Mouse (Mus musculus) G1E (cell line): ENCODE data around the gene Ric8a. TPM values are rescaled to one million over a fixed set of nuclear protein-coding genes. Genes with fewer than 3 reads are reported as not detected.

Experiments used
- ATAC-seq: 2 replicates; pipeline ENCODE4 v1.8.0; 2016; ENCODE audit warnings: mild to moderate bottlenecking; ENCODE audit not compliant: insufficient number of reproducible peaks, poor library complexity, low FRiP score, severe bottlenecking; ENCODE audit errors: extremely low read depth
- DNase-seq: peaks from one replicate; pipeline ENCODE4 v3.0.0; 2012; ENCODE audit warnings: low spot score
- H3K27me3 ChIP-seq: 2 replicates; pipeline ENCODE4 v1.6.1; 2012; ENCODE audit warnings: mild to moderate bottlenecking, low read length, inconsistent platforms; ENCODE audit not compliant: insufficient read depth
- H3K36me3 ChIP-seq: replicated peaks from 2 replicates; pipeline ENCODE3; 2012; ENCODE audit warnings: mild to moderate bottlenecking, inconsistent platforms
- H3K4me1 ChIP-seq: 2 replicates; pipeline ENCODE4 v1.6.1; 2012; ENCODE audit warnings: low read depth, low read length, inconsistent platforms, mixed read lengths; ENCODE audit not compliant: insufficient read depth
- H3K4me3 ChIP-seq: 2 replicates; pipeline ENCODE4 v1.5.1; 2012; ENCODE audit warnings: low read depth, mild to moderate bottlenecking, inconsistent platforms, low read length, moderate library complexity, mixed read lengths
- H3K9me3 ChIP-seq: replicated peaks from 2 replicates; pipeline ENCODE4 v1.6.1; 2012; ENCODE audit warnings: inconsistent platforms
- CTCF ChIP-seq: IDR thresholded peaks from 2 replicates; pipeline ENCODE4 v1.5.1; 2012; ENCODE audit warnings: low read depth, low read length, inconsistent platforms, mixed read lengths
- GATA1 ChIP-seq: IDR thresholded peaks from 2 replicates; pipeline ENCODE4 v1.6.1; 2012; ENCODE audit warnings: borderline replicate concordance, low read length, inconsistent platforms, mixed read lengths
- GATA2 ChIP-seq: IDR thresholded peaks from 2 replicates; pipeline ENCODE4 v1.6.1; 2012; ENCODE audit warnings: low read depth, low read length, inconsistent platforms, borderline replicate concordance
- POLR2AphosphoS5 ChIP-seq: IDR thresholded peaks from 2 replicates; pipeline ENCODE4 v1.6.1; 2012; ENCODE audit warnings: low read depth, low read length, inconsistent platforms; ENCODE audit not compliant: insufficient replicate concordance
- TAL1 ChIP-seq: conservative IDR thresholded peaks from 2 replicates; pipeline ENCODE4 v1.6.1; 2012; ENCODE audit warnings: low read depth, low read length, inconsistent platforms, mixed read lengths
- polyA plus RNA-seq: library from polyadenylated mRNA; stranded (reverse); fragments of >175 nt; gene quantifications from 2 replicates; pipeline ENCODE4 v1.2.3, GENCODE M21; 2012
- total RNA-seq, 2 experiments: library from RNA; stranded (forward) in 1 of 2; stranded (reverse) in 1 of 2; fragments of 200-1000 nt in 1 of 2; fragments of >200 nt in 1 of 2; fragmentation: Nextera tagmentation in 1 of 2; gene quantifications; 2 replicates each; pipeline ENCODE4 v1.2.3; 2014 to 2017

The Ric8a gene
- total and polyA plus RNA-seq, 3 experiments, result 21.1 to 29.5 (median 28.4) TPM

DNA sequence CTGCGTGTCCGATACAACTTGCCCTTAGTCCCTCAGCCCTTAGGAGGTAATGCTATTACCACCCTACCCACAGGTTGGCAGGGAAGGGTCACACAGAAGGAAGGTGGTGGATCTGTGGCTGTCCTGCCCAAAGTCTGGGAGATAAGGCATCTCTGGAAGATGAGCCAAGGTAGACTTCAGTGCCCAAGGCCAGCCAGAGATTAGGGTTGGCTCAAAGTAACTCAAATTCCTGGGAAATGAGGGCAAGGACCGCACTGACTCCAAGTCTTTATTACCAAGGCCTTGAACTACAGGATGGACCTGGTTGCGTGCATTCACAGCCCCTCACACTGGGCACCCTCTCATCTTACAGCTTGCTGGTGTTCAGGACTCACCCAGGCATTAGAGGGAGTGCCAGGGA, 4.8 kb upstream of the Ric8a start:
- Histone ChIP-seq H3K36me3 (peaks cover 52% of the 10 kb centered on the region), H3K4me3 (no peak overlapping the region), H3K4me1 (peaks cover 43% of the 10 kb centered on the region), H3K27me3 (peaks cover 16% of the 10 kb centered on the region), H3K9me3 (no peaks in the 10 kb centered on the region)
- DNase-seq (no peak), ATAC-seq (no peak)
- no peak for TF ChIP-seq GATA1
- TF ChIP-seq POLR2AphosphoS5, result no peak
- no peak for TF ChIP-seq CTCF
- no peak for TF ChIP-seq GATA2
- no peak for TF ChIP-seq TAL1

DNA sequence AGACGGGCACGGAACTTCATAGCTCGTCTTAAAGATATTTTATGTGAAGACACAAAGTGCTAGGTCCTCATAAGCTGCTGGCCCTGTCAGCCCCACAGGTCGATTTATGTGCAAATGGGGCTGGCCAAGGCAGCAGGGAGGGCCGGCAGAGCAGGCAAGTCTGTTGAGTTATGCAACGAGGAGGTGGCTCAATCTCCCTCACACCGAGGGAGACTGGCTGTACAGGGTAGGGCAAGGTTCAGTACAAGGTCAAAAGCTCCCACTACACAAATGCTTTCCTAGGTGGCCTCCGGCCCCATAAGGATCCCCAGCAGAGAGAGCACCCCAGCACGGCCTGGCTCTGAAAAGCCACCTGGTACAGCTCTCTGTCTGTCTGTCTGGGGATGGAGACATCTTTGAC, 3.4 kb upstream of the Ric8a start:
- DNase-seq (no peak), ATAC-seq (no peak)
- Histone ChIP-seq H3K4me3 (no peak overlapping the region; the same call in 1 of the 2 replicates), H3K4me1 (peaks cover 53% of the 10 kb centered on the region), H3K27me3 (peaks cover 5% of the 10 kb centered on the region; the same call in 1 of the 2 replicates), H3K9me3 (no peaks in the 10 kb centered on the region), H3K36me3 (peaks cover 58% of the 10 kb centered on the region)
- no peak for TF ChIP-seq GATA2
- TF ChIP-seq CTCF, result no peak
- no peak for TF ChIP-seq POLR2AphosphoS5
- no peak for TF ChIP-seq GATA1
- no peak for TF ChIP-seq TAL1

DNA sequence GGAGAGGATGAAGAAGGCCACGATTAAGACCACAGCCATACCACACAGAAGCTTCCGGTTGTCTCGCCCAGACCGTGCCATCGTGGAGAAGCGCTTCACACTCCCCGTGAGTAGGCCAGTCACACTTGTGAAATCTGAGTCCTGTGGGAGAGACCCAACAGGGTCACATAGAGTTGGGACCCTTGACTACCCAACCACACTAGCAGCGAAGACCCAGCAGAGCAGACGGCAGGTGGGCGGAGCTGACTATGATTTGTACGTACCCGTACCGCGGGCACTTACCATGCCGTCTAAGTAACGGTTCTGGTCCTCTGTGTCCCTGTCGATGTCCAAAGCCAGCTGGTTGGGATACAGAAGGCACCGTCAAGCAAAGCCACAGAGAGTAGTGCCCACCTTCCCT, 2.3 kb upstream of the Ric8a start:
- ATAC-seq (no peak), DNase-seq (no peak)
- Histone ChIP-seq H3K4me3 (peak overlapping the region; percentile 95; the same call in 1 of the 2 replicates), H3K4me1 (peaks cover 64% of the 10 kb centered on the region), H3K27me3 (no peaks in the 10 kb centered on the region), H3K36me3 (peaks cover 69% of the 10 kb centered on the region), H3K9me3 (no peaks in the 10 kb centered on the region)
- TF ChIP-seq TAL1, result no peak
- no peak for TF ChIP-seq GATA1
- TF ChIP-seq CTCF, result no peak
- no peak for TF ChIP-seq GATA2
- no peak for TF ChIP-seq POLR2AphosphoS5

GRCm38 (mm10) chr7:140855181-140855580, 1.6 kb upstream of the Ric8a start:
- no peak for DNase-seq
- peaks cover 70% of the 10 kb centered on the region for H3K4me1 ChIP-seq
- no peak for ATAC-seq

GRCm38 (mm10) chr7:140855860-140856784, 635 bp upstream of the Ric8a start, which contains the start of gene Gm45785:
Gene Gm45785 (minus strand): TSS chr7:140856331.
- Histone ChIP-seq H3K4me3 (peak within 1 kb of the TSS; percentile 95), H3K36me3 (peaks cover 74% of the 10 kb centered on the region), H3K27me3 (no peaks in the 10 kb centered on the region), H3K9me3 (no peaks in the 10 kb centered on the region), H3K4me1 (peaks cover 71% of the 10 kb centered on the region)
- TF ChIP-seq TAL1, result no peak
- no peak for TF ChIP-seq GATA1
- TF ChIP-seq GATA2, result no peak
- TF ChIP-seq POLR2AphosphoS5, result no peak
- TF ChIP-seq CTCF, result no peak
- ATAC-seq (peak; percentile 73), DNase-seq (peak; percentile 93)

More at GRCm38 (mm10) chr7:140855181-140855580, 1.6 kb upstream of the Ric8a start:
- peaks cover 74% of the 10 kb centered on the region for H3K36me3 ChIP-seq
- H3K9me3 ChIP-seq, result no peaks in the 10 kb centered on the region
- no peaks in the 10 kb centered on the region for H3K27me3 ChIP-seq
- H3K4me3 ChIP-seq, result peak overlapping the region; percentile 95
- TF ChIP-seq GATA1 (no peak), TAL1 (no peak), GATA2 (no peak), CTCF (no peak), POLR2AphosphoS5 (no peak)
